9 mouse cellular contexts compared by ENCODE assay signal in the genomic region with DNA sequence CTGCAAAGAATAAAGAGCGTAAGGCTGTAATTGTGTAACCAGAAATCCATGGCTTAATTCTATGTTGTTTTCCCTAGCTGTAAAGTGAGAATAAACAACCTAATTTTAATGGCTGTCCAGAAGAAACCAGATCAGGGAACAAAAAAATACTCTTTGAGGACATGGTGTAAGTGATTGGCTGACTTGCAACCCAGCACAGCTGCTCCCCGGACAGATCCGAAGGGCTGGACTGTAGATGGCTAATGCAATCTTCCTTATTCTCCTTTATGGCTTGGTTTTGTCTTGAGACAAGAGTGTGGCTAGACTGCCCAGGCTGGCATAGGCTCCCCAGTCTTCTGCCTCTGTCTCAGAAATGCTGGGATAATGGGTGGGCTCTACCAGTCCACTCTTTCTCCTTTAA. TPM values are rescaled to one million over a fixed set of nuclear protein-coding genes. Genes with fewer than 3 reads are reported as not detected.
DNase-seq lines count a peak whose midpoint lies in the region; ATAC-seq and TF ChIP-seq lines count a peak whose summit lies in the region.
"Had no signal": no experiment of that assay in that cellular context is flagged by ENCODE, and none has a peak within 500 bp of the region (broad histone marks: within the 10 kb centered on the region; RNA-seq: fewer than 3 reads in every experiment).

No protein-coding gene starts in this region.

- ATAC-seq in embryonic facial prominence, embryonic 13.5 days (ENCODE audit: insufficient number of reproducible peaks, insufficient read depth, low FRiP score, low TSS enrichment, low read depth): no peak
- no peak for ATAC-seq in kidney, embryonic 15.5 days (replicated peaks; ENCODE audit: low FRiP score)
- no peak for ATAC-seq in liver, embryonic 16.5 days (ENCODE audit: low read depth)

- TF ChIP-seq CTCF in bone marrow macrophage, adult 2 months (IDR thresholded peaks at IDR 0.05; ENCODE audit: low read depth, low read length): no peak

- H3K4me3 ChIP-seq in embryonic facial prominence, embryonic 13.5 days: no peak overlapping the region
- no peak overlapping the region for H3K4me3 ChIP-seq in embryonic facial prominence, embryonic 10.5 days
- no peak overlapping the region; the same call in 1 of the 2 replicates for H3K4me3 ChIP-seq in kidney, embryonic 15.5 days (replicated peaks)
- peak overlapping the region; percentile 70 for H3K4me3 ChIP-seq in bone marrow macrophage, adult 2 months (ENCODE audit: insufficient read depth, low read length)
- H3K4me3 ChIP-seq in liver, embryonic 16.5 days (ENCODE audit: low read depth, low read length): peak overlapping the region; percentile 71

- DNase-seq in embryonic facial prominence, embryonic 10.5 days (ENCODE audit: low spot score): no peak
- DNase-seq in kidney, postnatal 10 days: no peak
- DNase-seq in urinary bladder, postnatal 10 days (ENCODE audit: low spot score): no peak
- no peak for DNase-seq in urinary bladder, postnatal 14 days (ENCODE audit: low spot score)
- DNase-seq: cerebellum, postnatal 10 days had no signal

- peak overlapping the region; percentile 74; the same call in 1 of the 2 replicates for H3K4me2 ChIP-seq in embryonic facial prominence, embryonic 13.5 days
- peak overlapping the region; percentile 84 for H3K4me2 ChIP-seq in kidney, embryonic 15.5 days
- H3K4me2 ChIP-seq in liver, embryonic 16.5 days (ENCODE audit: low read depth, low read length): peak overlapping the region; percentile 87

- 88% methylated on average over 3 of the region's 3 CpGs for WGBS in embryonic facial prominence, embryonic 13.5 days
- WGBS in embryonic facial prominence, embryonic 10.5 days: 97% methylated on average over 3 of the region's 3 CpGs
- WGBS in kidney, embryonic 15.5 days: 78% methylated on average over 3 of the region's 3 CpGs
- 68% methylated on average over 3 of the region's 3 CpGs for WGBS in liver, embryonic 16.5 days (ENCODE audit: insufficient replicate concordance)

- H3K27ac ChIP-seq in embryonic facial prominence, embryonic 13.5 days: no peak overlapping the region
- no peak overlapping the region for H3K27ac ChIP-seq in embryonic facial prominence, embryonic 10.5 days (replicated peaks)
- peak overlapping the region; percentile 97; the same call in 1 of the 2 replicates for H3K27ac ChIP-seq in kidney, embryonic 15.5 days
- H3K27ac ChIP-seq in bone marrow macrophage, adult 2 months (ENCODE audit: insufficient read depth, low read depth, low read length): 0 out of 2 replicates have a peak overlapping the region, but pooled peaks have one; percentile 79
- peak overlapping the region; percentile 92 for H3K27ac ChIP-seq in liver, embryonic 16.5 days (ENCODE audit: low read length)

- no peaks in the 10 kb centered on the region for H3K27me3 ChIP-seq in embryonic facial prominence, embryonic 13.5 days
- peaks cover 6% of the 10 kb centered on the region; the same call in 1 of the 2 replicates for H3K27me3 ChIP-seq in embryonic facial prominence, embryonic 10.5 days (replicated peaks; ENCODE audit: low read depth, poor library complexity, severe bottlenecking)
- H3K27me3 ChIP-seq in kidney, embryonic 15.5 days: no peaks in the 10 kb centered on the region
- no peaks in the 10 kb centered on the region for H3K27me3 ChIP-seq in liver, embryonic 16.5 days (ENCODE audit: control insufficient read depth, insufficient read depth, low read depth, low read length)

- H3K9ac ChIP-seq in embryonic facial prominence, embryonic 13.5 days: no peak overlapping the region
- peak overlapping the region; percentile 2; the same call in 1 of the 2 replicates for H3K9ac ChIP-seq in kidney, embryonic 15.5 days
- H3K9ac ChIP-seq in liver, embryonic 16.5 days (ENCODE audit: low read depth, low read length): peak overlapping the region; percentile 38; the same call in 1 of the 2 replicates

- H3K36me3 ChIP-seq in embryonic facial prominence, embryonic 13.5 days: no peaks in the 10 kb centered on the region
- no peaks in the 10 kb centered on the region for H3K36me3 ChIP-seq in embryonic facial prominence, embryonic 10.5 days (replicated peaks)
- H3K36me3 ChIP-seq in kidney, embryonic 15.5 days: no peaks in the 10 kb centered on the region
- H3K36me3 ChIP-seq in liver, embryonic 16.5 days (ENCODE audit: control insufficient read depth, insufficient read depth): peaks cover 5% of the 10 kb centered on the region; the same call in 1 of the 2 replicates

- no peaks in the 10 kb centered on the region for H3K9me3 ChIP-seq in embryonic facial prominence, embryonic 13.5 days
- H3K9me3 ChIP-seq in embryonic facial prominence, embryonic 10.5 days: no peaks in the 10 kb centered on the region
- no peaks in the 10 kb centered on the region for H3K9me3 ChIP-seq in kidney, embryonic 15.5 days (replicated peaks)
- H3K9me3 ChIP-seq in liver, embryonic 16.5 days (replicated peaks; ENCODE audit: control insufficient read depth, low read length): no peaks in the 10 kb centered on the region

- no peak for TF ChIP-seq POLR2A in bone marrow macrophage, adult 2 months (IDR thresholded peaks at IDR 0.05; ENCODE audit: borderline replicate concordance, low read depth, low read length)

- peaks cover 19% of the 10 kb centered on the region for H3K4me1 ChIP-seq in embryonic facial prominence, embryonic 13.5 days
- H3K4me1 ChIP-seq in embryonic facial prominence, embryonic 10.5 days: peaks cover 40% of the 10 kb centered on the region
- peaks cover 57% of the 10 kb centered on the region for H3K4me1 ChIP-seq in kidney, embryonic 15.5 days
- peaks cover 49% of the 10 kb centered on the region for H3K4me1 ChIP-seq in bone marrow macrophage, adult 2 months (ENCODE audit: control insufficient read depth, insufficient read depth, low read length)
- peaks cover 42% of the 10 kb centered on the region for H3K4me1 ChIP-seq in liver, embryonic 16.5 days (ENCODE audit: control insufficient read depth, low read depth, low read length)

RNA-seq across cellular contexts. Expression of gene H6pd, which starts 1.4 kb away (rescaled TPM):
- polyA plus RNA-seq in embryonic facial prominence, embryonic 13.5 days (2015; fragmentation: Nextera tagmentation; extraction: Ambion mirVana): 7.0 and 8.0 TPM in 2 replicates
- polyA plus RNA-seq in embryonic facial prominence, embryonic 10.5 days (2016; fragmentation: Nextera tagmentation; extraction: Ambion mirVana): 4.9 and 5.3 TPM in 2 replicates
- 17.8 and 18.5 TPM in 2 replicates for polyA plus RNA-seq in kidney, embryonic 15.5 days (2015; fragmentation: Nextera tagmentation; extraction: Ambion mirVana)
- 35.4 and 41.1 TPM in 2 replicates for polyA plus RNA-seq in bone marrow macrophage, adult 2 months (2012; ENCODE audit: insufficient read depth, insufficient read length, missing spikeins)
- 24.2 and 33.7 TPM in 2 replicates for polyA plus RNA-seq in liver, embryonic 16.5 days (2015; fragmentation: Nextera tagmentation; extraction: Ambion mirVana)

RNA-seq across cellular contexts. Expression of gene Spsb1, which starts 52.6 kb away (rescaled TPM):
- 12.2 and 13.5 TPM in 2 replicates for polyA plus RNA-seq in embryonic facial prominence, embryonic 13.5 days (2015; fragmentation: Nextera tagmentation; extraction: Ambion mirVana)
- 16.7 and 21.4 TPM in 2 replicates for polyA plus RNA-seq in embryonic facial prominence, embryonic 10.5 days (2016; fragmentation: Nextera tagmentation; extraction: Ambion mirVana)
- polyA plus RNA-seq in kidney, embryonic 15.5 days (2015; fragmentation: Nextera tagmentation; extraction: Ambion mirVana): 11.7 and 12.7 TPM in 2 replicates
- polyA plus RNA-seq in bone marrow macrophage, adult 2 months (2012; ENCODE audit: insufficient read depth, insufficient read length, missing spikeins): 1.2 TPM in 1 of 2 replicates, not detected in the other
- polyA plus RNA-seq in liver, embryonic 16.5 days (2015; fragmentation: Nextera tagmentation; extraction: Ambion mirVana): 0.82 and 0.89 TPM in 2 replicates

Comparison
In these comparisons a context has a peak if more than half of its experiments do, and no peak if none do; other contexts are left out.
1. H3K27ac ChIP-seq: peak in kidney, embryonic 15.5 days (single experiment), bone marrow macrophage, adult 2 months (single experiment) and liver, embryonic 16.5 days (single experiment); none in embryonic facial prominence, embryonic 13.5 days (single experiment) and embryonic facial prominence, embryonic 10.5 days (single experiment).
2. H3K4me3 ChIP-seq: peak in bone marrow macrophage, adult 2 months (single experiment) and liver, embryonic 16.5 days (single experiment); none in embryonic facial prominence, embryonic 13.5 days (single experiment), embryonic facial prominence, embryonic 10.5 days (single experiment) and kidney, embryonic 15.5 days (single experiment).
3. Peak in every context shown above with its lines, with median percentiles within 50 percentile points of each other: H3K4me2 ChIP-seq.